Mouse (Mus musculus): ENCODE measurements around the gene Slc35e4. TPM values are rescaled to one million over a fixed set of nuclear protein-coding genes. Genes with fewer than 3 reads are reported as not detected.

Slc35e4 gene
- polyA plus RNA-seq, 1 experiment = 69.6 TPM

- Histone ChIP-seq H3ac (ENCODE audit: control insufficient read depth, insufficient read length) (no peak overlapping the region), H3K79me2 (ENCODE audit: control insufficient read depth, insufficient read depth) (no peaks in the 10 kb centered on the region), H3K36me3 (ENCODE audit: control insufficient read depth, insufficient read depth) (no peaks in the 10 kb centered on the region), H3K4me2 (ENCODE audit: low read depth) (no peak overlapping the region), H3K4me3 (no peak overlapping the region), H3K27me3 (ENCODE audit: control insufficient read depth, insufficient read depth, insufficient read length) (peaks cover 59% of the 10 kb centered on the region)
- TF ChIP-seq POLR2AphosphoS2 (IDR thresholded peaks at IDR 0.05; ENCODE audit: insufficient read length, low read depth) = no peak
- TF ChIP-seq E2F4 (IDR thresholded peaks at IDR 0.05; ENCODE audit: insufficient read depth) = no peak
- no peak for TF ChIP-seq MYOG (IDR thresholded peaks at IDR 0.05; ENCODE audit: control insufficient read depth in 1 of 3, insufficient read depth in 1 of 3, insufficient read length in 2 of 3, low read depth in 2 of 3)
- TF ChIP-seq MAX (IDR thresholded peaks at IDR 0.05; ENCODE audit: low read depth) = no peak
- TF ChIP-seq REST (IDR thresholded peaks at IDR 0.05; ENCODE audit: insufficient read depth, insufficient read length) = no peak
- TF ChIP-seq TCF12 (IDR thresholded peaks at IDR 0.05; ENCODE audit: insufficient read depth, poor library complexity, severe bottlenecking) = no peak
- TF ChIP-seq USF1 (IDR thresholded peaks at IDR 0.05; ENCODE audit: low read depth) = no peak
- no peak for TF ChIP-seq MYOD1 (IDR thresholded peaks at IDR 0.05; ENCODE audit: control insufficient read depth in 1 of 3, insufficient read length in 2 of 3, low read depth in 2 of 3)
- TF ChIP-seq TCF3 (IDR thresholded peaks at IDR 0.05; ENCODE audit: insufficient read length, low read depth) = no peak
- no peak for TF ChIP-seq POLR2A (IDR thresholded peaks at IDR 0.05; ENCODE audit: insufficient read length, low read depth)
- no peak for TF ChIP-seq CEBPB (IDR thresholded peaks at IDR 0.05; ENCODE audit: insufficient read depth, poor library complexity, severe bottlenecking)
- TF ChIP-seq SRF (IDR thresholded peaks at IDR 0.05; ENCODE audit: control insufficient read depth, insufficient read length, low read depth) = no peak
These were observed 22.9 kb upstream of the Slc35e4 start for GRCm38 (mm10) chr11:3937321-3937874.

GRCm38 (mm10) chr11:3936318-3936717 lies 21.9 kb upstream of the Slc35e4 start:
- Histone ChIP-seq H3K4me3 (no peak overlapping the region), H3K4me2 (ENCODE audit: low read depth) (no peak overlapping the region), H3ac (ENCODE audit: control insufficient read depth, insufficient read length) (no peak overlapping the region), H3K36me3 (ENCODE audit: control insufficient read depth, insufficient read depth) (no peaks in the 10 kb centered on the region), H3K79me2 (ENCODE audit: control insufficient read depth, insufficient read depth) (no peaks in the 10 kb centered on the region), H3K27me3 (ENCODE audit: control insufficient read depth, insufficient read depth, insufficient read length) (peaks cover 55% of the 10 kb centered on the region)
- TF ChIP-seq POLR2AphosphoS2 (IDR thresholded peaks at IDR 0.05; ENCODE audit: insufficient read length, low read depth) (no peak), MYOD1 (IDR thresholded peaks at IDR 0.05; ENCODE audit: control insufficient read depth in 1 of 3, insufficient read length in 2 of 3, low read depth in 2 of 3) (no peak), TCF12 (IDR thresholded peaks at IDR 0.05; ENCODE audit: insufficient read depth, poor library complexity, severe bottlenecking) (no peak), MAX (IDR thresholded peaks at IDR 0.05; ENCODE audit: low read depth) (no peak), SRF (IDR thresholded peaks at IDR 0.05; ENCODE audit: control insufficient read depth, insufficient read length, low read depth) (no peak)

- H3K4me3 ChIP-seq = no peak overlapping the region
- H3ac ChIP-seq (ENCODE audit: control insufficient read depth, insufficient read length) = no peak overlapping the region
- H3K4me2 ChIP-seq (ENCODE audit: low read depth) = no peak overlapping the region
- peaks cover 47% of the 10 kb centered on the region for H3K27me3 ChIP-seq (ENCODE audit: control insufficient read depth, insufficient read depth, insufficient read length)
- no peaks in the 10 kb centered on the region for H3K36me3 ChIP-seq (ENCODE audit: control insufficient read depth, insufficient read depth)
- TF ChIP-seq MYOG (IDR thresholded peaks at IDR 0.05; ENCODE audit: control insufficient read depth in 1 of 3, insufficient read depth in 1 of 3, insufficient read length in 2 of 3, low read depth in 2 of 3) (no peak), E2F4 (IDR thresholded peaks at IDR 0.05; ENCODE audit: insufficient read depth) (no peak), TCF12 (IDR thresholded peaks at IDR 0.05; ENCODE audit: insufficient read depth, poor library complexity, severe bottlenecking) (no peak), CEBPB (IDR thresholded peaks at IDR 0.05; ENCODE audit: insufficient read depth, poor library complexity, severe bottlenecking) (no peak), USF1 (IDR thresholded peaks at IDR 0.05; ENCODE audit: low read depth) (no peak), POLR2A (IDR thresholded peaks at IDR 0.05; ENCODE audit: insufficient read length, low read depth) (no peak)
- H3K79me2 ChIP-seq (ENCODE audit: control insufficient read depth, insufficient read depth) = no peaks in the 10 kb centered on the region
These were observed 20.7 kb upstream of the Slc35e4 start for GRCm38 (mm10) chr11:3935135-3935534.

GRCm38 (mm10) chr11:3933756-3934285 lies 19.4 kb upstream of the Slc35e4 start:
- Histone ChIP-seq H3K79me2 (ENCODE audit: control insufficient read depth, insufficient read depth) (no peaks in the 10 kb centered on the region), H3K4me3 (no peak overlapping the region), H3ac (ENCODE audit: control insufficient read depth, insufficient read length) (no peak overlapping the region), H3K36me3 (ENCODE audit: control insufficient read depth, insufficient read depth) (no peaks in the 10 kb centered on the region), H3K4me2 (ENCODE audit: low read depth) (no peak overlapping the region), H3K27me3 (ENCODE audit: control insufficient read depth, insufficient read depth, insufficient read length) (peaks cover 39% of the 10 kb centered on the region)
- TF ChIP-seq TCF3 (IDR thresholded peaks at IDR 0.05; ENCODE audit: insufficient read length, low read depth) (no peak), E2F4 (IDR thresholded peaks at IDR 0.05; ENCODE audit: insufficient read depth) (no peak), MYOD1 (IDR thresholded peaks at IDR 0.05; ENCODE audit: control insufficient read depth in 1 of 3, insufficient read length in 2 of 3, low read depth in 2 of 3) (no peak), CEBPB (IDR thresholded peaks at IDR 0.05; ENCODE audit: insufficient read depth, poor library complexity, severe bottlenecking) (no peak), USF1 (IDR thresholded peaks at IDR 0.05; ENCODE audit: low read depth) (no peak), POLR2AphosphoS2 (IDR thresholded peaks at IDR 0.05; ENCODE audit: insufficient read length, low read depth) (no peak), TCF12 (IDR thresholded peaks at IDR 0.05; ENCODE audit: insufficient read depth, poor library complexity, severe bottlenecking) (no peak), REST (IDR thresholded peaks at IDR 0.05; ENCODE audit: insufficient read depth, insufficient read length) (no peak), MAX (IDR thresholded peaks at IDR 0.05; ENCODE audit: low read depth) (no peak), MYOG (IDR thresholded peaks at IDR 0.05; ENCODE audit: control insufficient read depth in 1 of 3, insufficient read depth in 1 of 3, insufficient read length in 2 of 3, low read depth in 2 of 3) (no peak), SRF (IDR thresholded peaks at IDR 0.05; ENCODE audit: control insufficient read depth, insufficient read length, low read depth) (no peak), POLR2A (IDR thresholded peaks at IDR 0.05; ENCODE audit: insufficient read length, low read depth) (no peak)

All from myocyte (in vitro differentiated cells).